Mouse (Mus musculus) lung, embryonic 15.5 days (tissue): ENCODE results near the gene 2410131K14Rik. TPM values are rescaled to one million over a fixed set of nuclear protein-coding genes. Genes with fewer than 3 reads are reported as not detected.

Source experiments
- ATAC-seq: fragments of 200-750 bp; cut with Nextera tagmentation; 2 replicates; pipeline ENCODE4 v1.8.0; 2017; ENCODE audit warnings: moderate number of reproducible peaks, borderline replicate concordance; ENCODE audit not compliant: low FRiP score, low TSS enrichment; ENCODE audit errors: extremely low read depth
- H3K27ac ChIP-seq: fragments of 300-500 bp; sonication (generic); 2 replicates; pipeline ENCODE4 v1.5.1; 2015; ENCODE audit warnings: moderate library complexity, mild to moderate bottlenecking, inconsistent platforms
- H3K27me3 ChIP-seq: fragments of 300-500 bp; sonication (generic); 2 replicates; pipeline ENCODE4 v1.6.1; 2015; ENCODE audit warnings: inconsistent platforms
- H3K36me3 ChIP-seq: fragments of 300-500 bp; sonication (generic); 2 replicates; pipeline ENCODE4 v1.6.1; 2015; ENCODE audit warnings: inconsistent platforms
- H3K4me1 ChIP-seq: fragments of 300-500 bp; sonication (generic); 2 replicates; pipeline ENCODE4 v1.6.1; 2015; ENCODE audit warnings: inconsistent platforms
- H3K4me2 ChIP-seq: fragments of 300-500 bp; sonication (generic); 2 replicates; pipeline ENCODE4 v1.6.1; 2015; ENCODE audit warnings: inconsistent platforms, mild to moderate bottlenecking, moderate library complexity
- H3K4me3 ChIP-seq: fragments of 300-500 bp; sonication (generic); 2 replicates; pipeline ENCODE4 v1.5.1; 2015; ENCODE audit warnings: mild to moderate bottlenecking, inconsistent platforms
- H3K9ac ChIP-seq: fragments of 300-500 bp; sonication (generic); 2 replicates; pipeline ENCODE4 v1.6.1; 2015; ENCODE audit warnings: inconsistent platforms
- H3K9me3 ChIP-seq: fragments of 300-500 bp; sonication (generic); 2 replicates; pipeline ENCODE4 v1.6.1; 2016; ENCODE audit warnings: inconsistent platforms
- WGBS: fragments of 180-500 bp; shearing (Covaris S2); methylation state at CpG from one replicate; pipeline ENCODE4 v1.1.7; 2015; 5-methylcytosine and 5-hydroxymethylcytosine counted together
- polyA plus RNA-seq: library from polyadenylated mRNA; unstranded; fragments of >200 nt; fragmentation: Nextera tagmentation; extraction: Ambion mirVana; gene quantifications from 2 replicates; pipeline ENCODE4 v1.2.1, GENCODE M21; 2015

2410131K14Rik gene
- polyA plus RNA-seq, 1 experiment from 2014 or later = 8.5 TPM

DNA sequence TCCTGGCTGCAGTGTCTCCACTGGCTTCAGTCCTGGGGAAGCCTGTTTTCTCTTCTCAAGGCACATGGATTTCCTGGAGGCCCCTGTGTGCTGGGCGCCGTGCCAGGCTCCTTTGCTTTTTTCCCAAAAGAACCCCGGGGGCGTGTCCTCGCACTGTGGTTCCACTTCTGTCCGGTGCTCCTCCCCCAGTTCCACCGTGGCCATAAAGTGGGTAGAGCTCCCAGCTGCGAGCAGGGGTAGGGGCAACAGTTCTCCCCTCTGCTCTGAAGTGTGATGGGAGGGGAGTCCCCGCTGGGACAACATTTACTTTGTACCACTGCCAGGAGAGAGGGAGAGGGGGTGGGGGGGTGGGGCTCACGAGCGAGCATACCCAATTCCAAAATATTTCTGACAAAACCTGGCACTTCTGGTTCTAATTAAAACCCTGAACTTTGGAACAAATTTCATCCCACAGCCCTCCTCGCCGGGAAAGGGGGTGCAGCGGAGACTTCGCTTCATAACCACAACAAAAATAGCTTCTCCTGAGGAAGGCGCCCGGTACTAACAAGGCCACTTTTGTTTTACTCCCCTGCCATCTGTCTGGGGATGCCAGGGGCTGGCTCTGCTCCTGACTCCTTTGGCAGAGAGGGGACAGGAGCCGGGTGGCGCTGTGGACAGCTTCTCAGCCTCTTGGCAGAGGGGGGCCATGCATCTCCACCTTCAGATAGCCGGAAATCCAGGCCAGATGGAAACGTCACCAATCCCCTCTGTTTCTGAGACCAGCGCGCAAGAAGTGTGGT is 49.2 kb downstream of the 2410131K14Rik start:
- 0 out of 2 replicates have a peak overlapping the region, but pooled peaks have one; percentile 2 for H3K9ac ChIP-seq

DNA sequence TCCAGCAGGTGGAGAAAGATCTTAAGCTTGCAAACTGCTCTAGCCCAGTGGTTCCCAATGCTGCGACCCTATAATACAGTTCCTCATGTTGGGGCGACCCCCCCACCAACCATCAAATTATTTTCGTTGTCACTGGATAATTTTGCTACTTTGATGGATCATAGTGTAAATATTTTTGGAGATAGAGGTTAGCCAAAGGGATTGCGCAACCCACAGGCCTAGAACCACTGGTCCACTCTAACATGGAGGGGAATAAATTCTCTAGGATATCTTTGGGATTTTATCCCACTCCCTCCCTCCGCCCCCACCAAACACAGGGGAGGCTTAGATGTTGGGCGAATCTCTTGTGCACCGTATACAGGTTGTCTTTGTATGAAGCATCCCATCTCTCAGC is 49.8 kb downstream of the 2410131K14Rik start:
- Histone ChIP-seq H3K4me3 (no peak overlapping the region), H3K4me2 (peak overlapping the region; percentile 52), H3K4me1 (peaks cover 51% of the 10 kb centered on the region), H3K9ac (no peak overlapping the region), H3K27ac (peak overlapping the region; percentile 96), H3K36me3 (no peaks in the 10 kb centered on the region), H3K27me3 (no peaks in the 10 kb centered on the region), H3K9me3 (no peaks in the 10 kb centered on the region)
- WGBS = 62% methylated on average over 7 of the region's 7 CpGs
- ATAC-seq = no peak

More for the DNA sequence above, 49.2 kb downstream of the 2410131K14Rik start:
- Histone ChIP-seq H3K9me3 (no peaks in the 10 kb centered on the region), H3K4me3 (peak overlapping the region; percentile 32), H3K27me3 (no peaks in the 10 kb centered on the region), H3K4me1 (peaks cover 51% of the 10 kb centered on the region), H3K27ac (peak overlapping the region; percentile 96), H3K36me3 (no peaks in the 10 kb centered on the region), H3K4me2 (peak overlapping the region; percentile 52)
- ATAC-seq = peak; percentile 93
- WGBS = 9% methylated on average over 23 of the region's 23 CpGs

DNA sequence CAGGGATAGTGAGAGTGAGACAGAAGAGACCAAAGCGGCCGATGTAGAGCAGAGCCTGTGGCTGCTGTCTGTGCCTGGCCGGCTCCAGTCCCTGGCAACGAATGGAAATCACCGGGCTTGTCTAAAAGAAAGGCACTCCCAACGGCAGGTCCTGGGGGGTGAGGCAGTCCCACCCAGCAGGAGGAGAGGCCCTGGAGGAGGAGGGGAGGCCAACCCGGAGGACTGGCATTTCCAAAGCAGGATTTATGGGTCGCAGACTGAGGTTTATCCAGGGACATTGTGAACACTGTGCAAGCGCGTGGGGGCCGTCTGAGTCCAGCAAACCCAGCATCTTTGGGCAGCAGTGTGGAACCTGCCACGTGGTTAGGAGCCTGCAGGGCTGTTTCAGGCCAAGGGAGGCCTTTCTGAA is 52.3 kb downstream of the 2410131K14Rik start:
- Histone ChIP-seq H3K4me2 (no peak overlapping the region), H3K9ac (no peak overlapping the region), H3K27ac (no peak overlapping the region), H3K36me3 (no peaks in the 10 kb centered on the region), H3K4me1 (peaks cover 66% of the 10 kb centered on the region), H3K9me3 (no peaks in the 10 kb centered on the region), H3K4me3 (no peak overlapping the region), H3K27me3 (no peaks in the 10 kb centered on the region)
- no peak for ATAC-seq
- 39% methylated on average over 12 of the region's 12 CpGs for WGBS

DNA sequence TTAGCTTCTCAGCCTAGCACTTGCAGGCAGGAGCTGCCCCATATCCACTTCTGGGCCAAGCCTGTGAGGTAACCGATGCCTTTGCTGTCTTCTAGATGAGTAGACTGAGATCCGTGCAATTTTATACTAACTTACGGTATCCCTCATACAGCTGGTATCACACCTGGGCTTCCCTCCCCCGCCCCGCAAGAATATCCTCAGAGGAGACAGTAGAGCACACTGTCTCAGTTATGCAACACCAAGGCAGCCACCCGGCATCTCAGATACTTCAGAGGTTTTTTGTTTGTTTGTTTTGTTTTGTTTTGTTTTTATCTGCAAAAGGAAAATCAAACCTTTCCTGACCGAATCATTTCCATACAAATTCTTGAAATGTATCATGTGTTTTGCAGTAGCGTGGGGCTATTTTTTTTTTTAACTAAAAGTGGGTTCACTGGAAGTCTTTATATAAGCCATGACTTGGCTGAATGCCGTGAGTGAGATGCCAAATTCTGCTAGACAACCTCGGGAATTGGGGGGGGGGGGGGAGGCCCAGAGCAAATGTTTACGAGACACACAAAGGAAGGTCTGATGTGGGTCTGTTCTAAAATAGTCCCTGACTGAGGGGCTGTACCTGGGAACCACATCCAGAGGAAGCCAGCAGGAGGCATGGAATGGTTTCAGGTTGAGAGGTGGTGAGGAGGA is 54.8 kb downstream of the 2410131K14Rik start:
- 49% methylated on average over 11 of the region's 11 CpGs for WGBS
- H3K4me2 ChIP-seq = no peak overlapping the region
- H3K4me1 ChIP-seq = peaks cover 65% of the 10 kb centered on the region
- H3K9ac ChIP-seq = no peak overlapping the region
- no peaks in the 10 kb centered on the region for H3K9me3 ChIP-seq
- no peaks in the 10 kb centered on the region for H3K36me3 ChIP-seq
- ATAC-seq = no peak
- no peak overlapping the region for H3K4me3 ChIP-seq
- no peak overlapping the region for H3K27ac ChIP-seq
- H3K27me3 ChIP-seq = no peaks in the 10 kb centered on the region

DNA sequence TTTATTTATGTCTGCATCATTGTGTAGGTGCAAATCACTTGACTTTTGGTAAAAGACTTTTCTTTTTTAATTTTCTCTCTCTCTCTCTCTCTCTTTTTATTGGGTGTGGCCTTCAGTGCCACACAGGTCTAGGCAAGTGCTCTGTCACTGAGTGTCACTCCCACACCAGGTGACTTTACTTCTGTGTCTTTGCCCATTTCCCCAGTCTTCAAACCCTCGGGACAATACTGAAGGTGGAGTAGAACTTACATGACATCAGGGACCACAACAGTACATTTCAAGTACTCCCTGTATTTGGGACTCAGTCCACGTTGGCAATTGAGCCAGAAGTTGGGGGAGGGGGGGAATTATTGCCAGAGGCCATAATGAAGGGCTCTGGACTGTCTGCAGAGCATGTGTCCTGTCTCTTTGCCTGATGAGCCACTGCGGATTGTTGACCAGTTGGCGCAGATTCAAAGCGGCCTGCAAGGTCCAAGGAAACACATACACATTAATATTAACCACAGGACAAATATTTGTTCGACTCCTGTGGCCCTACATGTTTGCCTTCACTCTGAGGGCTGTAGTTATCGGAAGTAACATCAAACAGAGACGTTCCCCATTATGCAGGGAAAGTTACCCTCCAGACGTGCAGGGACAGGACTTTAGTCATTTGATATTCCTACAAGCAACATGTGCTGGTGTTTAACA is 57.6 kb downstream of the 2410131K14Rik start:
- Histone ChIP-seq H3K27ac (peak overlapping the region; percentile 32; the same call in 1 of the 2 replicates), H3K9me3 (no peaks in the 10 kb centered on the region), H3K9ac (no peak overlapping the region), H3K4me1 (peaks cover 46% of the 10 kb centered on the region), H3K36me3 (no peaks in the 10 kb centered on the region), H3K4me3 (no peak overlapping the region), H3K27me3 (no peaks in the 10 kb centered on the region; the same call in 1 of the 2 replicates), H3K4me2 (no peak overlapping the region)
- 12% methylated on average over 9 of the region's 9 CpGs for WGBS
- peak; percentile 28; the same call in 1 of the 2 replicates for ATAC-seq

DNA sequence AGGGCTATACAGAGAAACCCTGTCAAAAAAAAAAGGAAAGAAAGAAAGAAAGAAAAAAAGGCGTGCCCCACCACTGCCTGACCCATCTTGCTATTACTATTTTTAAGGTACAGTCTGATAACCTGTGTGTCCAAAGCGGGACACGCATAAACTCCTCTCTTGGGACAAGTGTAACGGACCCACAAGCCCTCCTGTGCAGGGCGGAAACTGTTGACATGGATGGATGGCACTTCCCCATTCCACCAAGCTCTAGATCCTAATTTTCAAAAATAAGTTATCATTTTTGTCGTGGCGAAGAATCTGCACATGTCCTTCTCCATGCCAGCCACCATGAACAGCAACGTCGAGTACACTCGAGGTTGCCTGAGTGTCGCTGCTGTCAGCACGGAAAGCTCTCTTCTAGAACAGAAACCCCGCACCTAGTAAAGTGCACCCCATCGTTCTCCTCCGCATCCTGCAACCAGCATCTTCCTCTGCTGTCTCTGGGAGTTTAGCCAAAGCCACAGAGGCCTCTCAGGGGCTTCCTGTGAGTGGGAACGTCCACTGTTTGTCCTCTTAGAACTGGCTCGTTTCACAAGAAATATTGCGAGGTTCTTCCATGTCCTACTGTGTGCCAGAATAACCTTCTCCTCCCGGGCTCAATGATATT is 60.1 kb downstream of the 2410131K14Rik start:
- no peak overlapping the region for H3K9ac ChIP-seq
- no peak for ATAC-seq
- no peaks in the 10 kb centered on the region; the same call in 1 of the 2 replicates for H3K27me3 ChIP-seq
- H3K4me3 ChIP-seq = no peak overlapping the region
- H3K36me3 ChIP-seq = no peaks in the 10 kb centered on the region
- no peak overlapping the region for H3K27ac ChIP-seq
- peaks cover 30% of the 10 kb centered on the region for H3K4me1 ChIP-seq
- 69% methylated on average over 19 of the region's 19 CpGs for WGBS
- no peaks in the 10 kb centered on the region for H3K9me3 ChIP-seq
- H3K4me2 ChIP-seq = no peak overlapping the region

DNA sequence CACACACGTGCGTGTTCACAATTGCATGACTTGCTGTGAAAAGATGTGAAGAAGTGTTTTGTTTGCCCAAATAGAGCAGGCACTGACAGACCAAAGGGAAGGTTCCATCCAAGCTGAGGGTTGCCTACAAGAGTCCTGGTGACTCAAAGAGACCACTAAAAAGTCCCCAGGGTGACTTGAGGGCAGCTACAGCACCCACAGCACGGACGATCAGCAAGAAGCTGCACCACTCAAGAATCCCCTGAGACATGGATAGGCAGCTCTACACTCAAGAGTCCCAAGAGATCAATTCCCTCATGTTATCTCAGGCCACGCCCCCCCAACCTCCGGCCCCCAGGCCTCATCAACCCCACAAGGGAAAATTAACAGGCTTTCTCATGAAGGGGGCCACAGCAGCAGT is 65.4 kb downstream of the 2410131K14Rik start:
- Histone ChIP-seq H3K4me2 (no peak overlapping the region), H3K36me3 (no peaks in the 10 kb centered on the region), H3K27ac (no peak overlapping the region), H3K9me3 (no peaks in the 10 kb centered on the region), H3K4me1 (no peaks in the 10 kb centered on the region), H3K4me3 (no peak overlapping the region), H3K9ac (no peak overlapping the region), H3K27me3 (no peaks in the 10 kb centered on the region; the same call in 1 of the 2 replicates)
- 64% methylated on average over 6 of the region's 6 CpGs for WGBS
- no peak for ATAC-seq

DNA sequence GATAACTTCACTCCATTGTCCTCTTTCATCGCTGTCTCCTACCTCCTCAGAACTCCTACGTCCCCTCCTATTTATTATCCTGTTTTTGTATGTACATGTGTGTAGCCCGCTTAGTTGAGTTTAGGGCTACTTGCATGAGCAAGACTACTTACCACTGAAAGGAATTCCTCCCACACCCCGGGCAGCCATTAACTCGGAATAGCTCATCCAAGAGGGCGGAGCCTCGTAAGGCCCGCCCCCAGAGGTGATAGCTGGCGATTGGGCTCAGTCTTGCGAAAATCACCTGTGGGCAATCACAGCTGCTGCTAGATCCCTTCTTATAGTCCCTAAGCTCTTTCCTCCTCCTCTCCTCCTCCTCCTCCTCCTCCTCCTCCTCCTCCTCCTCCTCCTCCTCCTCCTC is 66.2 kb downstream of the 2410131K14Rik start:
- H3K9ac ChIP-seq = no peak overlapping the region
- H3K27ac ChIP-seq = no peak overlapping the region
- H3K4me3 ChIP-seq = no peak overlapping the region
- H3K9me3 ChIP-seq = no peaks in the 10 kb centered on the region
- no peak overlapping the region for H3K4me2 ChIP-seq
- no peaks in the 10 kb centered on the region for H3K36me3 ChIP-seq
- H3K27me3 ChIP-seq = no peaks in the 10 kb centered on the region; the same call in 1 of the 2 replicates
- no peak for ATAC-seq
- H3K4me1 ChIP-seq = no peaks in the 10 kb centered on the region
- 46% methylated on average over 10 of the region's 10 CpGs for WGBS

DNA sequence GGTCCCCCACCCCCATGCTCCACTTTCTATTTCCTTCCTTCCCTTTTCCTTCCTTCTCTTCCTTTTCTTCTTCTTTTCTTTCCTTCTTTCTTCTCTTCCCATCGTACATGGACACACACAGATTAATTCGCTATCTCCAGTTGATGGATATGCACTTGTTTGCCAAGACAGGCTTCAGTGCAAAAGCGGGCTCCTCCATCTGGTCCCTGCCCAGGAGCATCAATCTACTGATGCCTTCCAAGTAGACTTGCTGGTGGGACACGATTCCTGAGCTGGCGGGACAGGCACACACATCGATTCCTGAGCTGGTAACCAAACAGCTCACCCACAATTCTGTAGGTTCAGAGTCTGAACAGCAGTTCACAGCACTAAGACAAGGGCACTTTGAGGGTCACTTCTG is 68.7 kb downstream of the 2410131K14Rik start:
- no peak for ATAC-seq
- H3K4me1 ChIP-seq = peaks cover 9% of the 10 kb centered on the region; the same call in 1 of the 2 replicates
- no peak overlapping the region for H3K9ac ChIP-seq
- H3K27ac ChIP-seq = no peak overlapping the region
- H3K36me3 ChIP-seq = no peaks in the 10 kb centered on the region
- no peak overlapping the region for H3K4me3 ChIP-seq
- H3K27me3 ChIP-seq = peaks cover under 1% of the 10 kb centered on the region; the same call in 1 of the 2 replicates
- H3K4me2 ChIP-seq = no peak overlapping the region
- H3K9me3 ChIP-seq = no peaks in the 10 kb centered on the region
- WGBS = 78% methylated on average over 6 of the region's 6 CpGs
